Mouse (Mus musculus) lung, adult 2 months (tissue): Measurements from ENCODE around the gene Cyth1.

Source experiments
- CTCF ChIP-seq: fragments of 200-500 bp; IDR thresholded peaks from 2 replicates; pipeline ENCODE4 v1.5.1; 2011; ENCODE audit warnings: mild to moderate bottlenecking, low read length, control low read depth; ENCODE audit not compliant: insufficient read depth
- POLR2A ChIP-seq: fragments of 200-500 bp; IDR thresholded peaks from 2 replicates; pipeline ENCODE4 v1.6.1; 2011; ENCODE audit warnings: low read depth, mild to moderate bottlenecking, control low read depth, low read length, borderline replicate concordance; ENCODE audit errors: extremely low read depth

DNA sequence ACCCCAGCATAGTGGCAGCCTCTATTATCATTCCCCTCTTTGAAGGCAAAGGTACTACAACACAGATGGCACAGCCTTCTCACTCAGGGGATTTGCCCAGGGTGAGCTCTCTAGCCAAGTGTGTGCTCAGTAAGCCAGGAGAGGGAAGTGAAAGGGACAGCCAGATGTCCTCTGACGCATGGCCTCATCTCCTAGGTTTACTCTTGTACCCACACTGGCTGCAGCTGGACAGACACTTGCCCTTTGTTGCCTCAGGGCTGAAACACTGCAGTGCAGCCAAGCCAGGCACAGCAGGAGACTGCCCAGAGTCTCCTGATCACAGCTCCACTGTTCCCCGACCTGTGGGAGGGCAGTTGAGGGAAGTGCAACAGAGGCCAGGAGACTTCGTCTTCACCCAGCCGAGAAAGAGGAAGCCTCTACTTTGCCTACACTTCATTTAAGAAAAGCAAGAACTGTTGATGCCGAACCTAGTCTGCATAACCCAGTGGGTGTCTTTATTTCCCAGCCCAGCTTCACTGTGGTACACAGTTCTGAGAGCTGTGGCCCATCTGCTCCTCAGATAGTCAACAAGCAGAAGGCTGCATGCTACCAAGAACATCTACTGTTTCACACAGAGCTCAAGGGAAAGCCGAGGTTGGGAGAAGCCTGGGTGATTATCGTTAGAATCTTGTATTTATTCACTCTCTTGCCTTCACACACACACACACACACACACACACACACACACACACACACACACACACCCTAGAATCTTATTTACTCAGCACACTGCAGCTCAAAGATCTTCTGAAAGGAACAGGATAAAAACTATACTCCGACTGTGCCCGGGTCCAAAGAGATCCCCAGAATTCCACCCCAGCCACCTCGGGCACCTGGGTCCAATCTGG lies 36.4 kb downstream of the Cyth1 start:
- no peak for TF ChIP-seq CTCF
- TF ChIP-seq POLR2A, result no peak
